Mouse (Mus musculus) lung, postnatal 10 days (tissue): ENCODE measurements around the gene Kmt5a.
"Not testable (repeated sequence)": the region's sequence is repeated elsewhere in the genome, so short reads cannot be mapped to it uniquely, and the experiment has no call there.

Source experiments
- DNase-seq: peaks from one replicate; pipeline ENCODE4 v3.0.0; 2021

Kmt5a gene

DNA sequence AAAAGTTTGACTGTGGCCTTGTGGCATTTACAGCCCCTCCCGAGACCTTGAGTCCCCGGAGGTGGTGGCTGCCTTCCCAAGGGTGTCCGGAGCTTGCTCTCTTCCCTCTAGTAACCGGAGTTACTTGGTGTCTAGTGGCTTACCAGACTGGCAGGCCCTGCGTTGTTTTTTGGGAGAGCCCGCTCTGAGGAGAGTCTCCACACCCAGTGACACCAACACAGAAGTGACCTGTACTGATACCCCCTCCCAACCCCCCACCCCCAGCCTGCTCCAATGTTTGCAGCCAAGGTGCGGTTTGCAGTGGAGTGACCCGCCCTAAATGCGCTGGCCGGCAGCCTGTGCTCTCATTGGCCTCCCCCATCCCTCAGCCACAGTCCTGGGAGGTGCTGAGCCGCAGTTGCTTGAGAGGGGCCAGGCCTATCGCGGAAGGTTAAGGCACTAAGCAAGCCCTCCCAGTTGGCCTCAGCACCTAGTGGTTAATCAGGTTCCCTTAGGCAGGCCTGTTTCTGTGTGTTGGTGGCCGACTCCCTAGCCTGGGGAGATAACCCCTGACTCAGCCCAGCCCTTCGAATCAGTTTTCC is 6.7 kb downstream of the Kmt5a start:
- DNase-seq: peak; percentile 77

DNA sequence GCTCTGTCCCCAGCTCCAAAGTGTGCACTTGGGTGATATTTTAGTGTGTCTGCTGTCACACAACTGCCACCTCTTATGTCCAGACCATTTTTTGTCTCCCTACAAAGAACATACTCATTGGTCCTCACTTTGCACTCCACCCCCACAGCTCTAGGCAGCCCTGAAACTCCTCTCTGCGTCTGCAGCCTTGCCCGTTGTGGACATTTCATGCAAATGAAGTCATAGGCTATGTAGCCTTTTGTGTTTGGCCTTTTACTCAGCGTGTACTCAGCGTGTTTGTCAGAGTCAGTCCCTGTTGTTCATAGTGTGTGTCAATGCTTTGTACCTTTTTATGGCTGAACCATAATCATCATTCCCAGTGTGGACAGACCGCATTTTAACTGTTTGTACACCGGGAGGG is 9.8 kb downstream of the Kmt5a start:
- no peak for DNase-seq

DNA sequence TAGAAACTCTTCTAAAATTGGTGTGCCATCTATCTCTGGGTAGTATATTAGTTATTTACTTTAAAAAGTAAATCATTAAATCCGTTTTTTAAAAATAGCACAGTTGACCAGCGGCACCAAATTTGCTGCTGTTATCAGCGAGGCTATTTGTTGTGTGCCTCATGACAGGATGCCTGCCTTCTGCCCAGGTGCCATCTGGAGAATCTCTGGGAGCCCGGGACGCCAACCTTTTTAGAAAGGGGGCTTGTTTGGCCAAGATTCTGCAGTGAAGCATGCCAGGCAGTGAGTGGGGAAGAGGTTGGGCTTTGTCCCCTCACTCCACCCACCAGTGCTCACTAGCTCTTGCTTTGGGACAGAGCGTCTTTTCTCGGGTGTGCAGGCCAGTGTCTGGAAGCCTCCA is 10.3 kb downstream of the Kmt5a start:
- no peak for DNase-seq

DNA sequence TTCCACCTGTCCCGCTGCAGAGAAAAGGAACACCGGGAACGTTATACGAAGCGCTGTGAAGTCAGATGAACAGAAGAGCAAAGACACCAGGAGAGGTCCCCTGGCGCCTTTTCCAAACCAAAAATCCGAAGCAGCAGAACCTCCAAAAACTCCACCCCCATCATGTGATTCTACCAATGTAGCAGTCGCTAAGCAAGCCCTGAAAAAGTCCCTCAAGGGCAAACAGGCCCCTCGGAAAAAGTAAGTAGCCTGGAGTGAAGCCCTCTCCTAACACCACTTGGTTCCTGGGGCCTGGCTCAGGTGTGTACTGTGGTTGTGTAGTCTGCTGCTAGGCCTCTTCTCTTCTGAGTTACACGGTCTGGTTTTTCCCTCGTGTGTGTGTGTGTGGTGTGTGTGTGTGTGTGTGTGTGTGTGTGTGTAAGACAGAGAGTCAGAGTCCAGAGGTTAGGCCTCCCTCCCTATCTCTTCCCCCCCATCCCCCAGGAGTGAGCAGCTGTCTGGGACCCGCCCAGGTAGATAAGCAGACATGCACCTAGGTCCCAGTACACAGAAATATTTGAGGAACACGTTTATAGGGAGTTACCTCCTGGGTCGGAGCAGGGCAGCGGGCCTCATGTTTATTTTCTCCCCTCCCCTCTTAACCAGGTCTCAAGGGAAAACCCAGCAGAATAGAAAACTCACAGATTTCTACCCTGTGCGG is 11.1 kb downstream of the Kmt5a start:
- DNase-seq: no peak

DNA sequence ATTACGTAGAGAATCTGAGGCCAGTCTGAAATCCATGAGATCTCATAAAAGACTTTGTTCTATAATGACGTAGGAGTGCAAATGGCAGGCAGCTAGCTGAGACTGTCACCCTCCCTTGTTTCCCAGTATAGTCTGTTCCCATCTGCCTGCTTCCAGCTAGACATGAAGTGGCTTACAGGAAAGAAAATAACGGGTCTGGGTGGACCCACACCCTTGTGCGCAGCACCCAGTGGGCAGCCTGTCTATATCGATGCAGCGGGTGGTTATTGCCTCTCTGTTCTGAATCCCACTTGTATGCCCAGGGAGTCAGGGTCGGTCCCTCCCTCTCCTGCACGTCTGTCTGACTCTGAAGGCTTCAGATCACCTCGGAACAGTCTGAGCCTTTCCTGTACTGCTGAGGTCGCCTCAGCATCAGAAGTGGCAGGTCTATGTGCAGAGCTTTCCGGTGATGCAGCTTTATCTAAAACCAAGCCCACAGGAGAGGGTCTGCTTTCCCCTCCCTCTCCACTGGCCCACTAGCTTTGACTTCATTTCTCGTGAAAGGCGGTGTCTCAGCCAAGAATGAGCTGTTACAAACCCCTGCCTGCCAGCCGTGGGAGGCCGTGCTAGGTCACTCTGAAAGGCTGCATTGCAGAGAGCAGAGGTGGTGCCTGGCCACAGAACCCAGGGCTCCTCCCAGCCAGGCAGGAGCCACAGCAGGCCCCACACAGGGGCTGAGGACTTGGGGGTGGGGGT is 12.9 kb downstream of the Kmt5a start:
- no peak for DNase-seq

DNA sequence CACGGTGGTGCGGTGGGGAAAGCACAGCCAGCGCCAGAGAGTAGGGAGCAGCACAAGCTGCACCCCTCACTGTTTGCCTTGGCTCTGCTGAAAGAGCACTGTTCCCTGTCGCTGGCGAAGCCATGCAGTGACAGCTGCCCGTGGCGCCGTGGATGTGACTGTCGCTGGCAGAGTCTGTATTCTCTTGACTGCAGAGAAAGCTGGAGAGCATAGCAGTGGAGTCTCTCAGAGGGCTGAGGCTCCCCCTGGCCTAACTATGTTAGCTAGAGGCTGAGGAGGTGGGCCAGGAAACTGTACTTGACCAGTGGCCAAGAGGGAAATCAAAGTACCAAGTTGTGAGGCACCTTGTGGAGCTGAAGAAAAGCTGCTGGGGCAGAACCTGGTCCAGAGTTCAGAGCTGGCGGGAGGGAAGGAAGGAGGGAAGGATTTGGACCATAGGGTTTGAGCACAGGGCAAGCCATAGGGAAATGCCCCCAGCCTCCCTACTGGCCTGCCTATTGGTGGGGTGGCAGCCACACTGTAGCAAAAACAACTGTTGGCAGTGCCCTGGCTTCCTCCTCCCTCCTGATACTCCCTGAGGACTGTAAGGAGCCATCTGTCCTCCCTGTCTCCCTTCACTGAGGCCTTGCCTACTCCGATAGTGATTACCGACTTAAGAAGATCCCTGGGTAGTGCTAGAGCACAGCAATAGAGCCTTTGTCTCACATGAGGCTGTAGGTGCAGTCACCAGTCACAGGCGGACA is 13.8 kb downstream of the Kmt5a start:
- DNase-seq: no peak

DNA sequence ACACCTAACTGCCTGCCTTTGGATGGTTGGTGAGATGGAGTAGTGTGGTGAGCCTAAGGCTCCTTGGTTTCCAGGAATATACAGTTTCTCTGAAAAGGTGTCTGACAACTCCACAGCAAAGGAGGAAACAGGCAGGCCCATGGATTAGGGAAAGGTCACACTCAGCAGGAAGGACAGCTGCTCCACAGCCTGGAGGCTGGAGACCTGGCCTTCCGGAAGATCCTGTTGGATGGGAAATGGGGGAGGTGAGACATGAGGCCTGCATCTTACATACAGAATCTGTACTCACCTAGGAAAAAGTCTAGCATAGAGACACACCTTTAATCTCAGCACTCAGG is 14.3 kb downstream of the Kmt5a start:
- no peak for DNase-seq

DNA sequence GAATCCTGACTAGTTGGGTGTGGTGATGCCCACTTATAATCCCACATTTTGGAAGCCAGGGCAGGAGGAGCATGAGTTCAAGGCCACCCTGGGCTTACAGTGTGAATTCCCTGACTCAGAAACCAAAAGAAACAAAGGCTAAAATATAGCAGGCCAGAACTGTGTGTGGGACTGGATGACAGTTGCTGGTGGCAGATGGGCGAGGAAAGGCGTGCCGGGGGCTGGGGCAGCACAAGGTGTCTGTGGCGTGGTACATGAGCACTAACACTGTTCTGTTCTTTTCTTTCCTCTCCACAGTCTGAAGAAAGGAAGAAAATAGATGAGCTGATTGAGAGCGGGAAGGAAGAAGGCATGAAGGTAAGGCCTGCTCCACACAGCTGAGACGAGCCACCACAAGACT is 17.0 kb downstream of the Kmt5a start:
- no peak for DNase-seq

DNA sequence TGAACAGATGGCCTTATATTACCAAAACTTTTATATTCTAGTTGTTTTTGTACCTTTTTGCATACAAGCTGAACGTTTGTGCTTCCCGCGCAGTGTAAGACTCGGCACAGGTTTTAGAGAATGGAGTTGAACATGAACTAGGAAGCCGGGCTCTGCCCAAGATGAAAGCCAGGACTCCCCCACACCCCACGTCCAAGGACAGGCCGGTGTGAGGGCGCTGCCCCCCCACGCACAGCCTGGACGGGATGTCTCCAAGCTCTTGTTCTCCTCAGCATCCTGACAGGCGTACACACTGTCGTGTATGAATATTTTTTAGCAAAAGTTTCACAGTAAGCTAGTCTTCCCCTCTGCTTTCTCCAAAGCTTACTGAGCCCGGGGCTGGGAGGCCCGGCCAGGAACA is 21.2 kb downstream of the Kmt5a start:
- not testable (repeated sequence) for DNase-seq

DNA sequence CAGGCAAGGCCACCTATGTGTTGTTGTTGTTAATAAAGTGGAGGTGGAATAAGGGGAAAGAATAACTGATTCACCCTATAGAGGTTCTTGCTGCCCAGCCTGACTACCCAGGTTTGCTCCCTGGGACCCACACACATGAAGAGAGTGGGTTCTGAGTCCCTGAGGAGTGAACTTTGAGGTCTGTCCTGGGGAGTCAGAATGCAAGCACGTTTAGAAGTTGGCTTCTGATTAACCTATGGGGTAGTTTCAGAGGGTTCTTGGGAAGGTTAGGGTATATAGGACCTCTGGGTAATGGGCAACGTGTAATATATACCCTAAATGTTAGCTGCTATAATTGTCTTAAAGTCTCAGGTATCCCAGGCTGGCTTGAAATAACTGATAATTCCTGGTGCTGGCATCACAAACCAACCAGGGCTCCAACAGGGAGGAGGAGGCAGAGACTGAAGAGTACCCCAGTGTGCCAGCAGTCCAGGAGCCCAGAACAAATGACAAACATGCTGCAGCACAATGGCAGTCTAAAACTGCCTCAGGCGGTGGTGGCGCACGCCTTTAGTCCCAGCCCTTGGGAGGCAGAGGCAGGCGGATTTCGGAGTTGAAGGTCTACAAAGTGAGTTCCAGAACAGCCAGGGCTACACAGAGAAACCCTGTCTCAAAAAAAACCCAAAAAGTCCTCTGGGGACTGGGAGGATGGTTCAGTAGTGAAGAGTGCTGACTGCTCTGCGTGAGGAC is 22.7 kb downstream of the Kmt5a start:
- DNase-seq: no peak

DNA sequence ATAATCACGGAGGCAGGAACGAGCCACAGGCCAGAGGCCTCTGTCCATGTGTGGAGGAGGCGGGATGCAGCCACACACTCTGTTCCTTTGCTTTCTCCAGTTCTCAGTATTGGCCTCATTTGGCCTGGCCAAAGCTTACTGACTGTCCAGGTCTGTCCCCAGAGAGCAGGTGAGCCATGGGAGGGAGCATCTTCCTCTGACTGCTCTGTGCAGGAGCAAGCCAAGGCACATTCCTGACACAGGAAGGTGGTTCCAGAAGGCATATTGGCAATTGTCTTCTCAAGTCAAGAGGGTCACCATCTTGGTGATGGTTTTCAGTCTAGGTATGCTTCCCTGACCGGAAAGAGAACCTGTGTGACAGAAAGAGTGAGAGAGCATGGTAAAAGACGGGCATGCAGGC is 23.7 kb downstream of the Kmt5a start:
- DNase-seq: no peak

DNA sequence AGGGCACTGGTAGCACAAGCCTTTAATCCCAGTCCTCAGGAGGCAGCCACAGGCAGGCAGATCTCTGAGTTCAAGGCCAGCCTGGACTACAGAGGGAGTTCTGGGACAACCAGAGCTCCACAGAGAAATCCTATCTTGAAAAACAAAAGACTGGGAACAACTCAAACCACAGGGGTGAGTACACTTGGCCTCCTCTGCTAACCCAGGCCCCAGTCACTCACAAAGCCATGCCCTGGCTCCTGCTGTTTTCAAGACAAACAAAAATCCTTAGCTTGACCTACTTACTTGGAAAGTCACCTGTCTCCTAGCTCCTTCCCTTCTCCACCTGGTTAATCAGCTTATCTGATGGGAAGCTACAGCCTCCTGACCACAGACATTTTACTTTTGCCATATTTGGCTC is 25.2 kb downstream of the Kmt5a start:
- DNase-seq: no peak

DNA sequence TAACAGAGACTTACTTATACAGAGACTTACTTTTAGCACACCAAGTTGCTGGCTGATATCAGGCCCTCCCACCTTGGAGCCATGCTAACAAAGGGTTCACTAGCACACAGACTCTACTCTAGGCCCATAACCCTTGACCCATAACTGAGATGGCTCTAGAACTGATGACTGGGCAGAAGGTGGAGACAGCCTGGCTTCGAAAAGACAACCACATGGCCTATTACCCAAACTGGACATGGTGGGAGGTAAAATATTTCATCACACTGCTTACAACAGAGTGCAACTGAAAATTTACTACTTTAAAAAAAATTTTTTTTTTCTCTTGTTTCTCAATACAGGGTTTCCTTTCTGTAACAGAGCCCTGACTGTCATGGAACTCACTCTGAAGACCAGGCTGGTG is 28.0 kb downstream of the Kmt5a start:
- DNase-seq: no peak

DNA sequence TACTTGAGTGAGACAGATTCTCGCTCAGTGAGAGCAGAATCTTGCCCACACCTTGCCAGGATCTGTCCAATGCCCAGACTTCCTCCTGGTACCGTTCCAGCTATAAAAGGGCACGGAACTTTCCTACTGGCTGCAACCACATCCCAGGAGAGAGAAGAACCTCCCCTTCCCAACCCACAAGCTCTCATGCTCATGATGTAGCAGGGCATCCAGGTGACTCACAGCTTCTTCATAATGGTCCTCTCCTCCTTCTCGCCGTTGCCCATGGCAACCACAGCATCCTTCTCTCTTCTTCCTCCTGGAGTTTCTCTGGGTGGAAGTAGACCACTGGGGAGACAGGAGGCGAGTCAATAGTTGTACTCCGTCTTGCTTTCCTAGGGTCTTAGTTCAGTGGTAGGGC is 28.6 kb downstream of the Kmt5a start:
- no peak for DNase-seq

DNA sequence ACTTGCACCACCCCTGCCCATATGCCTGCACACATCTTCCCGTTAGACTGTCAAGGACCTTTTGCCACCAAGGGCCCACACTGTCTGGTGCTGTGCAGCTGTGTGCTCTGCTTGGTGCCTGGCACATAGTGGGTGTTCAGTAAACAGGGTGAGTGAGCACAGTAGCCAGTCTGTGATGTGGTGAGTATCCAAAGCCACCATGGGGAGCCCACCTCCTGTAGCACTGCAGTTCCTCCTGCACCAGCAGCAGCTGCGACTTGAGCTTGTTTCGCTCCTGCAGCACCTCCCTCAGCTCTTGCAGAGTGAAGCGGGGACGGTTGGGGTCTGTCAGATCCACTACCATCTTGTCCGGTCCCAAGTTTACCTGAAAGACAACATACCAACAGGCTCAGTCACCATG is 29.8 kb downstream of the Kmt5a start:
- no peak for DNase-seq

DNA sequence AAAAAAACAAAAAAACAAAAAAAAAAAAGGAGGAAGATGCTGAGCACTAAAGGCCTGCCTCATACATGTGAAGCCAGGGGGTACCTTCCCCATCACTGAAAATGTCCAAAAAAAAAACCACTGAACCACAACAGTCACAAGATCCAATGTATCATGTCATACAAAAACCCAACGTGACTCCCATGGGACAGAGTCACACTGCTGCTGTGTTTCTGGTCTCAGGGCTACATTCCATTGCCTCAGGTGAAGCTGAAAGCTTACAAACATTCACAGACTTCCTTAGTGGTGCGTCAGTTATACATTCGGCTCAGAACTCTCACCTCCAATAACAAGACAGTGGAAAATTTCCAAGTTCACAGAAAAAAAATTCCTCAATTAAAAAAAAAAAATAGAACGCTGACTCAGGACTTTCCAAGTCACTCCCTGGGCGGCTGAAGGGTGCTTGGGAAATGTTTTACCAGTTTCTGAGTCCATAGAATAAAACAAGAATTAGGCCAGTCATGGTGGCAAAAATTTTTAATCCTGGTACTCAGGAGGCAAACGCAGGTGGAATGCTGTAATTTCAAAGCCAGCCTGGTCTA is 31.0 kb downstream of the Kmt5a start:
- DNase-seq: no peak

DNA sequence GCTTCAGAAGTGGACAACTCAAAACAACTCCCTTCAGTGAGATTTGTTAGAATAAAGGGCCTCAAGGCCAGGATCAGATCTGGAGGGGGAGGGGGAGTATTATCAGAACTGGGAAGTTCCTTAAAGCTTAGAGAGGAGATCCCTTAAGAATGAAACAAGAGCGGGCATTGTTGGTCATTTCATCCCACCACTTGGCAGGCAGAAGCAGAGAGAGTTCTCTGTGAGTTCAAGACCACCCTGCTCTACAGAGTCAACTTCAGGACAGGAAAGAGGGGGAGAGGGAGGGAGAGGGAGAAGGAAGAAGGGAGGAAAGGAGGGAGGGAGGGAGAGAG is 39.1 kb downstream of the Kmt5a start:
- DNase-seq: no peak

DNA sequence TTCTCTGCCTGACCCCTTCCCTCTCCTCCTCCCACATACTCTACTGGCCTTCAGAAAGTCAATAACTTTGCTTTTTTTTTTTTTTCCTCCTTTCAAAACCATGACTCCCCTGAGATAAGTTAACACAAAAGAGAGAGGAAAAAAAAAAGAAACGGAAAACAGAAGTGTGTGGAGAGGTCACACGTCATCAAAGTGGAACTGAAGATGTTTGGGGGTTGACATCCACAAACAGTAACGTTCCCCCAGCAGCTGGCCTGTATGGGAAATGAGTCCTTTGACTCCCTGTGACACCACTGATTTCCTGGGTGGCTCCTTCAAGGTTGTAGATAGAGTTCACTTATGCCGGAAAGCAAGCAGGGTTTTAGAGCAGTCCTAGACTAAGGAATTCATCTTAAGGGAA is 40.4 kb downstream of the Kmt5a start:
- DNase-seq: no peak

DNA sequence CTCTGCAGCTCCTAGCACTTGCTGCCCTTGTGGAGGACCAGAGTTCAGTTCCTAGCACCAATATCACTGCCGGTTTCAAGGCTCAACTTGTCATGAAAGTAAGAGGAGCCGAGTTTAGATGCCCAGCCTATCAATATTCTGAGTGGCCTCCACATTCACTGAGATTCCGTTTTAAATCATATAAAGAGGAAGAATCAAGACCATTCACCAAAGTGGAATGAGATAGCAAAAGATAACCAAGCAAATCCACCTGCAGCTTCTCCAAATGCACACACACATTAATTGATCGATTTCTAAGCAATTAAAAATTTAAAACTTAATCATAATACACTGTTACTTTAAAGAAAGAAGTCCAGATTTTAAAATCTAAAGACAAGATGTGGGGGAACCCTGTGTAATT is 42.0 kb downstream of the Kmt5a start:
- DNase-seq: no peak

DNA sequence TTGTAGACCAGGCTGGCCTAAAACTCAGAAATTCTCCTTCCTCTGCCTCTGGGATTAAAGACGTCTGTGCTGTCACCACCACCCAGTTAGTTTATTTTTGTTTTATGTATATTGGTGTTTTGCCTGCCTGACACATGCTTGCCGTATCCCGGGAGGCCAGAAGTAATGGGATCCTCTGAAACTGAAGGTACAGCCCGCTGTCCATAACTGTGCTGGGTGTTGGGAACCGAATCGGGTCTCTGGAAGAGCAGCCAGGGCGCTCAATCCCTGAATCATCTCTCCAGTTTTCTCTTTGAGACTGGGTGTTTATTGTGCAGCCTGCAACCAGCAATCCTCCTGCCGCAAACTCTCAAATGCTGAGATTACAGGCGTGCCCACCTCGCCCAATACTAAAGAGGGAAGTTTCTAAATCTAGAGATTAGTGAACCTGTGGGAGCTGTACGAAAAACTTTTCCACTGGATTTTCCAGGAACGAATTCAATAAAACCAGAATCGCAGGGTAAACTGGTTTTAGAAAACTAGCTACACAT is 42.8 kb downstream of the Kmt5a start:
- DNase-seq: no peak

DNA sequence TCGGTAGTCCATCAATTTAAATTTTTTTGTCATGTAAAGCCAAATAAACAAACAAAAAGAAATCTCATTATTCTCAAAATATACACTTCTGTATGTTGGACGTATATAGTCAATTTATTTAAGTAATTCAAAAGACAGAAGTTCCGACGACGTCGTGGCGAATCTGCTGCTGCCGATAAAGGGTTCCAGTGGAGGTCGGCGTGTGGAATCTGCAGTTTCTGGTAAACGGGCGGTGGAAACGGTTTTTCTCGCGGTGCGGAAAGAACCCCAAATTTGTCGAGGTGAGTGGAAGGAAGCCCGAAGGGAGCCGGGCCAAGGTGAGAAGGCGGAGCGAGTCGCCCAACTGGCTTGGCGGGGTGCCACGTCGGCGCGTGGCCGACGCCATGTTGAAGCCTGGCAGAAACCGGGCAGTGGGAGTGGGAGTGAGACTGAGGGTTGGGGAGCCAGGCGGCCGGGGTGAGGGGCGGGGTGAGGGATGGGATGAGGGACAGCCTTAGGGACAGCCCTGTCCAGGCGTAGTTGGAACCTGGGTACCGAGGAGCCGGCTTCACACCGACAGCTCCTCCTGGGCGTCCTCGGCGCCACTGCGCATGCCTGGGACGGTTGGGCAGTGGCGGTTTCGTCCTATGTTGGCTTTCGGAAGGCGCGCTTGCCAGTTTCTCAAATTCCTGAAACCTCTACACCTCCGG is 43.4 kb downstream of the Kmt5a start, which contains the start of gene Snrnp35:
TSS of gene Snrnp35 (plus strand) at position 169 of the 689 bp plus-strand sequence.
- DNase-seq: peak; percentile 92
